Mouse (Mus musculus) liver (tissue): ENCODE data around the gene Elof1.
A peak's percentile ranks its signal among the peaks of the same experiment; 100 is the strongest.
"Not testable (repeated sequence)": the region's sequence is repeated elsewhere in the genome, so short reads cannot be mapped to it uniquely, and the experiment has no call there.

Experiments
- DNase-seq: peaks from one replicate; pipeline ENCODE4 v3.0.0-alpha.2; 2020; ENCODE audit warnings: mixed read lengths

Elof1 gene

GRCm38 (mm10) chr9:22116740-22117426 is at the start of gene Elof1:
Gene Elof1 (minus strand): TSS chr9:22117172.
- DNase-seq: peak; percentile 97

DNA sequence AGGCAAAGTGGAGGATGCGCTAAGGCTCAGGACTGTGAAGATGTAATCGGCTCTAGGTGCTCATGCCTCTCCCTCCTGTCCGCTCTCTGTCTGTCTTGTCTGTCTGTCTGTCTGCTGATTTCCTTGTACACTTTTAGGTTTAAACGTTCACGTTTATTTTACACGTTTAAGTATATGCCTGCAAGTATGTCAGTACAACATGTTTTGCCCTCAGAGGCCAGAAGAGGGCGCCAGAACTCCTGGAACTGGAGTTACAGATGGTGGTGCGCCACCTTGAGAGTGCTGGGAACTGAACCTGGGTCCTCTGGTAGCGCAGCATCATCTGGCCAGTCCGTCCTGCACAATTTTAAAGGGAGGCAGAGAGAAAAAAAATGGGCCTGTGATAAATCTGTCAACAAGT is 49.7 kb upstream of the Elof1 start:
- DNase-seq: no peak

DNA sequence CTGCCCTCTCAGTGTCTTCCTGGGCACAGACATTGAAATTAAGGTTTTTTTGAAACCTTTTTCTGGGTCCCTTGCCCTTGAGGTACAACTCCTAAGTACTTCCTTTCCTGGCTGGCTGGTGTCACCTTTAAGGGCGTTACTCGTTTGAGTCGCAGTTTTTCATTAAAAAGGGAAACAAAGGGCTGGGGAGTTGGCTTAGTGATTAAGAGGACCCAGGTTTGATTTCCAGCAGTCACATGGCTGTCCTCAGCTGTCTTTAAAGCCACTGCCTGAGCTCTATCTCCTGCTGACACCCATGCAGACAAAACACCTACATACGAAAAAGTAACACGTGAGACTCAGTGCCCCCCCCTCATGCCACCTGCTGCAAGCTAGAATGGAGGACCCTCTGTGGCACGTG is 49.0 kb upstream of the Elof1 start:
- DNase-seq: no peak

GRCm38 (mm10) chr9:22164711-22165668 is 48.0 kb upstream of the Elof1 start:
- DNase-seq: peak; percentile 49

DNA sequence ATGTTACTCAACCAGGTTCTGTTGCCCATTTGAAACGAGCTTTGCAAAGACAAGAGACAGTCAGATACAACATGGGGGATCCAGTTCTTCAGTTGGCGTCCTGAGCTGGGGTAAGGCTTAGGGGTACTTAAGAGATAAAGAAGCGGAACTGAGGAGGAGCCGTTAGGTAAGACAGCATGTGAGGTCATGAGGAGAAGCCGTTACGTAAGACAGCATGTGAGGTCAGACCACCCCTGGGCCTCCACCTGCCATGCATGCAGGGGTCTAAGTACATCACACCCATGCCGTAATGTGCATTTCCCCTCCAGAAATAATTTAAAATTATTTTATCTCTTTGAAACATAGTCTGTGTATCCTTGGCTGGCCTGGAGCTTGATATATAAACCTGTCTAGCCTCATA is 45.9 kb upstream of the Elof1 start:
- DNase-seq: no peak

DNA sequence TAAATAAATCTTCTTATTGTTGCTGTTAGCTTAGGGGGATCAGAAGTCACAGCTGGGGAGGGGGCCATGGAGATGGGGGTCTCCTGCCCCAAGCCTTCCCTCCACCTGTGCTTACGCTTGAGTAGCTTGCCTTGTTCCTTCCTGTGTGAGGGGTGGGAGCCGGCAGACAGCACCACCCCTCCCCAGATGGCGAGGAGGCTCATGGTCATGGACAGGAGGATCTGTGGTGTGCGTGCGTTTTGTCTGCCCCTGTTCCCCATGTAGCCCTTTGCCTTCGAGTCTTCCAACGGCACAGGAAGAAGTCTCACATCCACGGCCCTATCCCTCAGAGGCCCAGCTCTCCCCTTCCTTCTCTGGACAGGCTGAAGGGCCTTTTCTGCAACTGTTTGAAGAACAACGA is 45.3 kb upstream of the Elof1 start:
- DNase-seq: no peak

- no peak for DNase-seq
Observed at GRCm38 (mm10) chr9:22161299-22161698, 44.3 kb upstream of the Elof1 start.

DNA sequence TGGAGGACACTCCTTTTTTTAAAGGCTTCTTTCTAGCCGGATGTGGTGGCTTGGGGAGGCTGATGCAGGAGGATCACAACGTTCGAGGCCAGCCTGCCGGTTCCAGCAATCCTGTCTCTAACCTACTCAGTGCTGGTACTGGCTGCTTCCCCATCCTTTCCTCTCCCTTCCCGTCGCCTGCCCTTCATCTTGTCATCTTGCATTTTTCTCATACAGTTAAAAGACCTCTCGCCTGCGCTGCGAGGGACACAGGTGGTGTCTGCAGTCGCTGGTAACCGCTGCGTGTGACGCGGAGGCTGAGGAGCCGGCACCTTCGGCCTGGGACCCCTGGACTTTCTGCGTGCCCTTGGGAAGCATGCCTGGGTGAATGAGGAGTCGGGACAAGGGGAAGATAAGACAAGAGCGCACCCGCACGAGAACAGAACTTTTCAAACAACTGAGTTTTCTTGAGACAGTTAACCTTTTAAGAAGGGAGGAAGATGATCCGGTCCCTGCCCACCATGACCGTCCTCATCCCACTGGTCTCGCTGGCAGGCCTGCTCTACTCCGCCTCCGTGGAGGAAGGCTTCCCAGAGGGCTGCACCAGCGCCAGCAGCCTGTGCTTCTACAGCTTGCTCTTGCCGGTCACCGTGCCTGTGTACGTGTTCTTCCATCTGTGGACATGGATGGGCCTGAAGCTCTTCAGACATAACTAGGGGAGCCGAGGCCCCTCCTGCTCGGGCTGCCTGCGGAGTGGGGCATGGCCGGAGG is 40.7 kb upstream of the Elof1 start:
- no peak for DNase-seq

- DNase-seq: peak; percentile 100
Observed at GRCm38 (mm10) chr9:22156497-22157245, 39.7 kb upstream of the Elof1 start, which contains the start of gene Pigyl. Gene Pigyl (plus strand): TSS chr9:22156846.

DNA sequence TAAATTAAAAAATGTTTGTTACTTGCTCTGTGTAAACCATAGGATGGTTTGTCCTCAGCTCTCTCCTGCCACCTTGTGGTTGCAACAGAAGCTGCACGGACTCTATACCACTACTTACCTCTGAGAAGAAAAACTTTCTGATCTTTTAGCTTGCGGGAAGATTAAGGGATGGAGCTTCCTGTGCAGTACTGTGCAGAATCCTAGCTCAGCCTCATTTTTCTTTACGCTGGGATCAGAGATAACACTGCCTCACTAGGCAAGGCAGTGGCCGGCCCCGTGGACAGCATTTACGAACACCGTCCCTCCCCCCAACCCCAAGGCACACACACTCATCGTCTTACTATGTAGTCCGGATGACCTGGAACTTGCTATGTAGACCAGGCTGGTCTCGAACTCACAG is 38.6 kb upstream of the Elof1 start:
- peak; percentile 76 for DNase-seq

GRCm38 (mm10) chr9:22153810-22154209 is 36.8 kb upstream of the Elof1 start:
- no peak for DNase-seq

DNA sequence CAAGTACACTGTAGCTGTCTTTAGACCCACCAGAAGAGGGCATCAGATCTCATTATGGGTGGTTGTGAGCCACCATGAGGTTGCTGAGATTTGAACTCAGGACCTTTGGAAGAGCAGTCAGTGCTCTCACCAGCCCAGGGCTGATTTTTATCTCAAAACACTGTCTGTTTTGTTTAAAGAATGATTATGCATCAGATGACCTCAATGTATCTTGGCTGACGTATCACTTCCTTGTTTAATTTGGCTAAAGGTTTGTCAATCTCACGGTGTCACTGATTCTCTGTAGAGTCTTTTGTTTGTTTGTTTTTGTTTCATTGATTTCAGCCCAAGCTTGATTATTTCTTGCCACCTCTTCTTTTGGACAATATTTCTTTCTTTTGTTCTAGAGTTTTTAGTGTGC is 34.0 kb upstream of the Elof1 start:
- no peak for DNase-seq

DNA sequence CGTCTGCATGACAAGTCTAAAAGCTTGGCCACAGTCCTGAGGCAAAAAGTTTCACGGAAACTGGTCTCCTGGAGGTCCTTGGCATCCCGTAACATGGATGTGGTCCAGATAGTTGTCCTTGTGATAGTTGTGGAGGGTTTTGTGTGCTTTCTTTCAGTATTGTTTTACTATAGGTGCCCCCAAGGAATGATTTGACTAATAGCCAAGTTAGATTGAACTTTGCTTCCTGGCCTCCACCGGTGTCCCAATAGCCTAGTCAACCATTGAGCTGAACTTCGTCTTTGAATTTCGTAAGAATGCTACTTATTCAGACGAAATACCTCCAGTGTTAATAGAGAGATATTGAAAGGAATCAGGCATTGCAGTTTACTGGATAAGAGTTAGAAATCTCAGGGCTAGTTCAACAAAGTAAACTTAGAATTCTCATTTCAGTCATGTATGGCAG is 33.3 kb upstream of the Elof1 start:
- not testable (repeated sequence) for DNase-seq

DNA sequence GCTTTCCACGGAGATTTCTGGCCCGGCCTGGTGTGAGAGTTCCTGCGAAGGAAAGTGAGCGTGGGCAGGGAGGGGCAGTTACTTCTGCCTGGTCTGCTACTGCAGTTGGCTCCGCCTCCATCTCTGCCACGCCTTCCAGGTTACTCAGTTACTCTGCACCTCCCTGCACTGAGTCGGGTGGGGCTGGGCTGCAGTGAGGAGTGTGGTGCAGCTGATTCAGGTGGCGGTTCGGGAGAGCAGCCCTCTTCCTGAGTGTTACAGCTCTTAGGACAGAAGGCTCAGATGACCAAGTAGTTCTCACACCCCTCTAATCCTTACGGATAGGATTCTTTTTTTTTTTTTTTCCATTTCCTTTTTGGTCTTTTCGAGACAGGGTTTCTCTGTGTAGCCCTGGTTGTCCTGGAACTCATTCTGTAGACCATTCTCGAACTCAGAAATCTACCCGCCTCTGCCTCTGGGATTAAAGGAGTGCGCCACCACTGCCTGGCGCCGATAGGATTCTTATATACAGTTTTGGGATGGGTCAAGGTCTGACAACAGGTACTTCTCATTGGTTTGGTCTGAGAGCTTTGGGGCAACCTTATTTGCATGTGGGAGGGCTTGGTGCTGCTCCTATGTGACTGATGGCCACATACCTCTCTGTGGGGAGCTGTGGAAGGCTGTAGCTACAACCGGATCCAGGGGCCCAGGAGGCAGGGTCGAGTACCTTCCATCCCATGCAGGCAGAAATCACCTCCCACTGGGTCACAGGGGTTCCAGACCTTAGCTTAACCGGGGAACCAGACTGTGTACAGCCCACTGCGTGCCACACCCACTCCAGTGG is 32.7 kb upstream of the Elof1 start:
- peak; percentile 83 for DNase-seq

GRCm38 (mm10) chr9:22144304-22144965 is 27.5 kb upstream of the Elof1 start:
- no peak for DNase-seq

DNA sequence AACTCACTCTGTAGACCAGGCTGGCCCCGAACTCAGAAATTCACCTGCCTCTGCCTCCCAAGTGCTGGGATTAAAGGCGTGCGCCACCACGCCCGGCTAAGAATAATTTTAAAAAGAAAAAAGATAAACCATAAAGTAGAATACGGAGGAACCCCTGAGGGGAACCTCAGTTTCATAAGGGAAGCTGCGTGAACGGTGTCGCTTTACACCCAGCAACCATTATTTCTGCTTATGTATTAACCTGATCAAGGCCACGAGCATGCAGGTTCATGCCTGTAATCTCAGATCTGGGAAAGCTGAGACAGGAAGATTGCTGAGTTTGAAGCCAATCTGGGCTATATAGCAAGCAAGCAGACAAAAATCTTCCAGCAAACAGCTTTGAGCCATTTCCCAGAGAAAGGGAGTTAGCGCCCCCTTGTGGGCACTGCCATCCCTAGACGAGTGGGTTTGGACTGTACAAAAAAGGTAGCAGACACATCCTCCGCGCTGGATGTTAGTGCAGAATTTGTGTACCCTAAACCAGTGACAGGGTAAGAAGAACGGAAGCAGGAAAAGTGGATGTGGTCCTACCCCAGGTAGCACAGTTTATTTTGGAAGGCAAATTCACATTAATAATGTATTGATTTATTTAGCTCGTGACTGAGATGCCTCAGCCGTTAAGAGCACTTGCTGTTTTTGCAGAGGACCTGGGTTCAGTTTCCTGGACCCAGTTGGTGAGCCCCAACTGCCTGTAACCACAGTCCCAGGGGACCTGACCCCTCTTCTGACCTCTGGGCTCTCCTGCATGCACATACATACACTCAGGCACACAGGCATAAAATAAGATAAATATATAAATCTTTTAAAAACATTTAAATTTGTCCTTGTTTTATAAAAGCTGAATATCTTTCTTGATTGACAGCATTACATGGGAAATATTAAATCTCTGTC is 26.4 kb upstream of the Elof1 start:
- DNase-seq: peak; percentile 90

GRCm38 (mm10) chr9:22139746-22140145 is 22.8 kb upstream of the Elof1 start:
- DNase-seq: no peak

DNA sequence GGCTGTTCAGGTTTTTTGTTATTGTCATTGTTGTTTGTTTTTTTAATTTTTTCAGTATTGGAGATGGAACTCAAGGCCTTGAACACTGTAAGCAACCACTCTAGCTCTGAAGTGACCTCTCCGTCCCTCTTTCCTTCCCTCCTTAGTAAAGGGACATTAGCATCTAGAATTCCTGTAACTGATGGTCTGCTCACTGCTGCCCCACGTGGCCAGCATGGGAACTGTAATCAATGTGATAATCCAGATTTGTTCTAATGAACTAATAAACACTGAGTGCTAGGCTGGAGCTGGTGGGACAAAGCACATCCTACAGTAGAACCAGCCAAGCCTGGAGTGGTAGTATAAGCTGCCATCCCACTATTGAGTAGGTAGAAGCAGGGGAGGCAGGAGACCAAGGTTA is 21.5 kb upstream of the Elof1 start:
- peak; percentile 72 for DNase-seq

GRCm38 (mm10) chr9:22136765-22137547 is 20.0 kb upstream of the Elof1 start:
- DNase-seq: peak; percentile 82
